Mouse (Mus musculus) CD4-positive, CD25-positive, alpha-beta regulatory T cell, adult 9 weeks (primary cell): ENCODE data around the gene Mettl3. TPM values are rescaled to one million over a fixed set of nuclear protein-coding genes. Genes with fewer than 3 reads are reported as not detected.

ENCODE experiments used
- polyA plus RNA-seq: library from polyadenylated mRNA; unstranded; fragments of 100-300 nt; shearing (Covaris generic); gene quantifications from one replicate; pipeline ENCODE4 v1.2.1, GENCODE M21; 2017

Gene Mettl3
- polyA plus RNA-seq: 73.0 TPM

DNA sequence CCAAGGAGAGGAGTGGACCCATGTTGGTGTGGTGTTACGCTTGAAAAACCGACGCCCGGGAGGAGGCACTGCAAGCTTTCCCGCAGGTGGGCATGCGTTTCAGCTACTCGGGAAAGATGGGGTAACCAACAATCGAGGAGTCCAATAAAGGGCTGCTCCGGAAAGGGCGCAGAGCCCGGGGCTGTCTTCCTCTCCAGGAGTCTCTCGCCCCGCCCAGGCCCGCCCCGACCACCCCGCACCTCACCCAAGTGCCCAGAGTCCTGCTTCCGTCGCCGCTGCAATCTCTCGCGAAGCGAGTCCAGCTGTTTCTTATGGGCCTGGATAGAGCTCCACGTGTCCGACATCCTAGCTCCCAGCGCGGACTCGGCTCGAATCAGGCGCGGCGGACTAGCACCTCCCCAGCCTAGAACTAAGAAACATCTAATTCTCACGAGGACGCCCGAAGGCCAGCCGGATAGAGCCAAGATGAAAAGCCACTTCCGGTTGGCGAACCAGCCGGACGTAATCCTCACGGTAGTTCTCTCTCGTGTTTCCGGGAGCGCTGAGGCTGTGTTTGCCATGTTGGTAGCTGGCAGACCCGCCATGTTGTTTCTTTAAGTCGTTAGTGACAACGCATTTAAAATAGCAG is at the start of gene Mettl3:
Mettl3 (minus strand) TSS at position 485 of the 628 bp plus-strand sequence.

DNA sequence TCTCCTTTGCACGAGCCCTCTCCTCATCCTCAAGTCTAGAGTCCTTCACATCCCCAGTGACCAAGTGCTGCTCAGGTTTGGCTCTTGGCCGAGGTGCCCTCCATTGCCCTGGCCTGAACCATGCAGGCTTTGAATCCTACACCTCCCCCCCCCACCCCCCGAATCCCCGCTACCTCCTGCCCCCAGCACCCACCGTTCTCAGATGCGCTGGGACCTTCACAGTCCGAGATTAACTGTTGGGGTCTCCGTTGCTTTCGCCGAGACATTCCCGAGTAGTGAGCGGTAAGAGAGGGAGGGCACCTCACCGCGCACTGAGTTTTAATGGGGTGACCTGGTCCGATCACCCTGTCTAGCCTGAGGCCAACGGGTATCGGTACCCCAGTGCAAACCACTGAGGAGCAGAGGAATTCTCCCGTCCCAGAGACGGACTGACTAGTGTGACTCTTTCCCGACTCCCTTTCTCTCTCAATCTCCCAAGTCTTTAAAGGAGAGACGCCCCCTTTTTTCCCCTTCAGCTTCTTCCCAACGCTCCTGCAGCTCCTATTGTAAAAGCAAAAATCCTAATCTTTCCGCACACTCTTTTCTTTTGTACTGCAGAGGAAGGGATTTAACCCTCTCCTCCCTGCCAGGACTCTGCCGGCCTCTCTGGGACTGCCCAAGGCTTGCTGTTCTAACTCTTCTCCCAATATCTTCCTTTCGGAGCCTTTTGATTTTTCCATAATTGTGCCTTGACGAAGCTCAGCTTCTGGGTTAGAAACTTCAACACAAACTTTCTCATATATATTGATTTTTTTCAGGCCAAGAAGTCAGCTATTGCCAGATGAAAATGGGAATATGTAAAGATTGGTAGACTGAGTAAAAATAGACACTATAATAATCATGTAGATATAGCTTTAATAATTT is 23.2 kb upstream of the Mettl3 start, which contains the start of gene Sall2:
Sall2 (minus strand) TSS at position 853 of the 903 bp plus-strand sequence.

DNA sequence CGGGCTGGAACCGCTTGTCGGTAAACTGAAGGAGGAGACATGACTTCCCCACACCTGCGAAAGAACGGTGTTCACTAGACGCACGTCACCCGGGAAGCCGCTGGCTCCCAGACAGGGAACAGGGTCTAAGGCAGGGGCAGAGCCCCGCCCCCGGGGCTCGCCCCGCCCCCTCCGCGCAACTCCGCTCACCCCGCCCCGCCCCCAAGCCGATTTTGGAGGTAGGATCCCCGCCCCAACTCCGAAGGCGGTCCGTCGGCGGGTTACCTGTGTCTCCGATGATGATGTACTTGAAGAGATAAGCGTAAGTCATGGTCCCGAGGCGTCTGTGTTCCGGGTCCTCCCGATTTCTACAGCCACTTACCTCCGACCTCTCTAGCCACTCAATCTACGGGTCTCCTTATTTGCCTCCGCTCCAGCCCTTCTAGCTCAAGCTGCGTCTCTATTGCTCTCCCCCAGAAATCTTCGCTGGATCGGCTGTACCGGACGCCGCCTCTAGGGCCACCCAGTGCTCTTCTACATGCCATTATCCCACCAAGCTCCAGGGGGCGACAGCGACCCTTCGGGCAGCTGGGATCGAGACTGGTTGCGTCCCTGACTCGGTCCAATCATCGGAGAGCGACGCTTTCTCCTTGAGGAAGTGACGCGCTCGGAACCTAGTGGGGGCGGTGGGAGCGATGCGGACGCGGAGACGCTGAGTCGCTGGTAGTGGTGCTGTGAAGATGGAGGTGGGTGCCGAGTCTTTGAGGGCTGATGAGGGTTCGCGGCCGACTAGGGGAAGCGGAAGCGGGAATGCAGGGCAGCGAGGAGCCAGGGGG is 25.8 kb downstream of the Mettl3 start, which contains the start of the genes Tox4 and Rab2b:
Tox4 (plus strand) TSS at position 215 of the 815 bp plus-strand sequence.
Rab2b (minus strand) TSS at position 614 of the 815 bp plus-strand sequence.

DNA sequence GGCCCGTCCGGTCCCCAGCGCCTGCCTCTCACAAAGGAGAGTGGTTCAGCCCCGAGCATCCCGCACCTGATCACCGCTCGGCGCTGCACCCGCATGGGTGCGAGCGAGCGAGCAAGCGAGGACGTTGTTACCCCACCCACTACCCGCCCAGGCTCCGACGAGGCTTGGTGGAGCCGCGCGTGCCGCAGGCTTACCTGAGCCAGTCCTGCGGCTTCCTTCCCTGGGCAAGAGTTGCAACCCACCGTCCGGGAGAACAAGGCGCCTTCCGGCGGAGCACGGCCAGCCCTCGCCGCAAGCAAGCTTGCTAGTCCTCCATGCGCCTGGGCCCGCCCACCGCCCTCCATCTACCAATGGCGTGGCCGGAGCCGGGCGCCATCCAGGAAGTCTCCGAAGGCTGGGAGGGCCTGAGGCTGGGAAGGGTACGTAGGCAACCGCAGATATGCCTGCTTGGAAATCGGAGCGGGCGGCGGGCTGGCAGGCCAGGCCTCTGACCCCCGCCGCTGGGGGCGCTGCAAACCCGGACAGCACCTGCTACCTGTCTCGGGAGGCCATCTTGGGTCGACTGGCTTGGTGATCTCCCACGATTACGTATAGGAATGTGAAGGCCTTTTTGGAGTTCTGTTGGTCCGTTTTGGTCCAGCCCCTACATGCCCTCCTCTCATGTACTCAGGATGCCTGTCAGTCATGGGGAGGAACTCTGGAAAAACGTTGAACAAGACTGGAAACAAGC is 47.3 kb downstream of the Mettl3 start, which contains the start of gene Chd8:
Chd8 (minus strand) TSS at position 297 of the 730 bp plus-strand sequence.

Other genes starting within 250 kb of the Mettl3 start
- gene Hnrnpc, start 201.1 kb downstream of the Mettl3 start, polyA plus RNA-seq: 478 TPM
- gene Rpgrip1, start 194.4 kb downstream of the Mettl3 start, polyA plus RNA-seq: 6.6 TPM
- 31.0 TPM for gene Supt16, start 107.7 kb downstream of the Mettl3 start, polyA plus RNA-seq
- gene Chd8, start 47.3 kb downstream of the Mettl3 start, polyA plus RNA-seq: 56.7 TPM
- gene Tox4, start 26.0 kb downstream of the Mettl3 start, polyA plus RNA-seq: 110 TPM
- 30.4 TPM for gene Rab2b, start 25.6 kb downstream of the Mettl3 start, polyA plus RNA-seq
- 4.0 TPM for gene Sall2, start 23.6 kb upstream of the Mettl3 start, polyA plus RNA-seq
- gene Olfr1513, start 51.3 kb upstream of the Mettl3 start, polyA plus RNA-seq: not detected
- gene Olfr1512, start 74.0 kb upstream of the Mettl3 start, polyA plus RNA-seq: not detected
- not detected for gene Olfr1511, start 92.3 kb upstream of the Mettl3 start, polyA plus RNA-seq
- not detected for gene Olfr1510, start 109.2 kb upstream of the Mettl3 start, polyA plus RNA-seq
- not detected for gene Olfr1509, start 137.9 kb upstream of the Mettl3 start, polyA plus RNA-seq
- gene Olfr1508, start 162.4 kb upstream of the Mettl3 start, polyA plus RNA-seq: not detected
- not detected for gene Olfr1507, start 190.6 kb upstream of the Mettl3 start, polyA plus RNA-seq